Mouse (Mus musculus) stomach, postnatal 0 days (tissue): ENCODE data around the gene Ddx39. TPM values are rescaled to one million over a fixed set of nuclear protein-coding genes. Genes with fewer than 3 reads are reported as not detected.
A peak's percentile ranks its signal among the peaks of the same experiment; 100 is the strongest.

ENCODE experiments used
- ATAC-seq: fragments of 200-750 bp; cut with Nextera tagmentation; 2 replicates; pipeline ENCODE4 v1.8.0; 2017; ENCODE audit not compliant: low FRiP score, low TSS enrichment
- DNase-seq: peaks from one replicate; pipeline ENCODE4 v3.0.0-alpha.2; 2016; ENCODE audit warnings: low spot score
- H3K27ac ChIP-seq: fragments of 300-500 bp; sonication (generic); replicated peaks from 2 replicates; pipeline ENCODE4 v1.5.1; 2014; ENCODE audit warnings: mild to moderate bottlenecking, control low read depth
- H3K27me3 ChIP-seq: fragments of 300-500 bp; sonication (generic); 2 replicates; pipeline ENCODE4 v1.6.1; 2014; ENCODE audit warnings: low read length; ENCODE audit not compliant: control insufficient read depth, insufficient read depth
- H3K36me3 ChIP-seq: fragments of 300-500 bp; sonication (generic); 2 replicates; pipeline ENCODE4 v1.6.1; 2014; ENCODE audit warnings: low read length, mixed read lengths; ENCODE audit not compliant: control insufficient read depth, insufficient read depth
- H3K4me1 ChIP-seq: fragments of 300-500 bp; sonication (generic); replicated peaks from 2 replicates; pipeline ENCODE4 v1.6.1; 2014; ENCODE audit warnings: antibody characterized with exemption; ENCODE audit not compliant: control insufficient read depth, insufficient read depth
- H3K4me2 ChIP-seq: fragments of 300-500 bp; sonication (generic); replicated peaks from 2 replicates; pipeline ENCODE4 v1.6.1; 2014; ENCODE audit warnings: low read depth, mild to moderate bottlenecking, control low read depth, moderate library complexity
- H3K4me3 ChIP-seq: fragments of 300-500 bp; sonication (generic); 2 replicates; pipeline ENCODE4 v1.5.1; 2014; ENCODE audit warnings: low read depth, low read length, control low read depth
- H3K9ac ChIP-seq: fragments of 300-500 bp; sonication (generic); 2 replicates; pipeline ENCODE4 v1.6.1; 2014; ENCODE audit warnings: mild to moderate bottlenecking, low read length, control low read depth, mixed read lengths
- H3K9me3 ChIP-seq: fragments of 300-500 bp; sonication (generic); 2 replicates; pipeline ENCODE4 v1.6.1; 2016; ENCODE audit warnings: low read length; ENCODE audit not compliant: control insufficient read depth
- CTCF ChIP-seq: IDR thresholded peaks from 2 replicates; pipeline ENCODE4 v1.5.1; 2016; ENCODE audit warnings: antibody characterized with exemption, low read depth, mild to moderate bottlenecking, moderate library complexity
- EP300 ChIP-seq: optimal IDR thresholded peaks from 2 replicates; pipeline ENCODE3; 2016; ENCODE audit warnings: antibody characterized with exemption
- WGBS: fragments of 180-500 bp; shearing (Covaris S2); extraction: QIAGEN DNeasy Blood & Tissue Kit; methylation state at CpG from one replicate; pipeline ENCODE4 v1.1.7; 2014; 5-methylcytosine and 5-hydroxymethylcytosine counted together
- polyA plus RNA-seq: library from polyadenylated mRNA; unstranded; fragments of >200 nt; fragmentation: Nextera tagmentation; extraction: Ambion mirVana; gene quantifications from 2 replicates; pipeline ENCODE4 v1.2.1, GENCODE M21; 2015

Ddx39 gene
- polyA plus RNA-seq, 1 experiment from 2014 or later: 86.6 TPM

DNA sequence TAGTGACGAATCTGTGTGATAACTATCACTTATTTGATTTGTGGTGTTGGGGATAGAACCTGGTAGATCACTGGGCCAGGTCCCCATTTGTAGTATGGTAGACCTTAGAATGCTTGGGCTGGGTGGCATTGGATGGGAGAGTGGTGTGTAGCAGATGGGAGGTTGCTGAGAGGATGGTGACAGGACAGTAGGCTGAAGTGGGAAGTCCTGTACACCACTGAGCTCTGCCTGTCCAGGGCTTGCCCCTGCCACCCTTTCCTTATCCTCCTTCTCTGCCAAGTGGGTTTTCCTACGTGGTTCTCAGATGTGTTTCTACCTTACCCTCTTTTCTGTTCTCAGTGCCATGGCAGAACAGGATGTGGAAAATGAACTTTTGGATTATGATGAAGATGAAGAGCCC, 4.1 kb downstream of the Ddx39 start:
- Histone ChIP-seq H3K4me3 (no peak overlapping the region), H3K9ac (no peak overlapping the region), H3K9me3 (no peaks in the 10 kb centered on the region), H3K27ac (no peak overlapping the region), H3K4me2 (no peak overlapping the region), H3K27me3 (no peaks in the 10 kb centered on the region), H3K4me1 (no peaks in the 10 kb centered on the region), H3K36me3 (peaks cover 38% of the 10 kb centered on the region)
- DNase-seq (no peak), ATAC-seq (no peak)
- no peak for TF ChIP-seq EP300
- TF ChIP-seq CTCF: no peak
- WGBS: 82% methylated on average over 2 of the region's 2 CpGs

DNA sequence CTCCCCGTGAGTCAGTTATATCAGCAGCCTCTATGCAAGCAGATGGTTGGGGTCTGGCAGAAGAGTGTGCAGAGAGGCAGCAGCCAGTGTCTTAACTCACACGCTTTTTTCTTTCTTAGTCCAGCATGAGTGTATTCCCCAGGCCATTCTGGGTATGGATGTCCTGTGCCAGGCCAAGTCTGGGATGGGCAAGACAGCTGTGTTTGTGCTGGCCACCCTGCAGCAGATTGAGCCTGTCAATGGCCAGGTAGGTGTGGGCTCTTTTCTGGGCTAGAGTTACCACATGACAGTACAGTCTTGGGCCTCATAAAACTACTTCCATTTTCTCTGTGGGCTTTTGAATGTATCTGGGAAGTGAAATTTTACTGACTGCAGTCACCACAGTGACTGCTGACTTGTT, 4.7 kb downstream of the Ddx39 start:
- Histone ChIP-seq H3K9me3 (no peaks in the 10 kb centered on the region), H3K9ac (no peak overlapping the region), H3K4me1 (no peaks in the 10 kb centered on the region), H3K27me3 (no peaks in the 10 kb centered on the region), H3K4me3 (no peak overlapping the region), H3K36me3 (peaks cover 43% of the 10 kb centered on the region), H3K4me2 (no peak overlapping the region), H3K27ac (no peak overlapping the region)
- DNase-seq (no peak), ATAC-seq (no peak)
- WGBS: 88% methylated on average over 2 of the region's 2 CpGs
- TF ChIP-seq CTCF: no peak
- TF ChIP-seq EP300: no peak

DNA sequence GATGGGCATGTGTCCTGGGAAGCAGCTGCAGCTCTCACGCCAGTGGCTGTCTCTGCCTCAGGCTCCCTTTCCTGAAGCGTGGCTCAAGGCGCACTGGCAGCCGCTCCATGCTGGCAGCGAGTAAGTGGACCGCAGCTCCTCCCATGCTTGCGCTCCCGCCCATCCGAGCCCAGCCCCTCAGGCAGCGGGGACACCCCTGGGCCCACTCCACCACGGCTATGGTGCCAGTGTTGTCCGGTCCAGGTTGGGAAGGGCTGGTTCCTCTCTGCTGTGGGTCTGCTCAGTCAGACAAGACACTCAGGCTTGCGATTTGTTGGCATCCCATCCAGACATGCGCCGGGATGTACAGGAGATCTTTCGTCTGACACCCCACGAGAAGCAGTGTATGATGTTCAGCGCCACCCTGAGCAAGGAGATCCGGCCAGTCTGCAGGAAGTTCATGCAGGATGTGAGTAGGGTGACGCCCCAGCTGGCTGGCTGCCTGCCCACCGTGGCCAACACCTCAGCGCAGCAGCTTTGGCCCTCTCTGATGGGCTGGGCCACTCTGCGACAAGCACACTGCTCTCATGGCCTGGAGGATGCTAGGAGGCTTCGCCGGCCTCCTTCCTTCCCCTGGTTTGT, 6.5 kb downstream of the Ddx39 start:
- WGBS: 81% methylated on average over 25 of the region's 25 CpGs
- ATAC-seq (peak; percentile 16; the same call in 1 of the 2 replicates), DNase-seq (no peak)
- Histone ChIP-seq H3K4me2 (no peak overlapping the region), H3K9ac (no peak overlapping the region), H3K36me3 (peaks cover 46% of the 10 kb centered on the region), H3K4me3 (no peak overlapping the region), H3K27me3 (no peaks in the 10 kb centered on the region), H3K4me1 (no peaks in the 10 kb centered on the region), H3K9me3 (no peaks in the 10 kb centered on the region), H3K27ac (peak overlapping the region; percentile 40; the same call in 1 of the 2 replicates)
- TF ChIP-seq CTCF (no peak), EP300 (no peak)

DNA sequence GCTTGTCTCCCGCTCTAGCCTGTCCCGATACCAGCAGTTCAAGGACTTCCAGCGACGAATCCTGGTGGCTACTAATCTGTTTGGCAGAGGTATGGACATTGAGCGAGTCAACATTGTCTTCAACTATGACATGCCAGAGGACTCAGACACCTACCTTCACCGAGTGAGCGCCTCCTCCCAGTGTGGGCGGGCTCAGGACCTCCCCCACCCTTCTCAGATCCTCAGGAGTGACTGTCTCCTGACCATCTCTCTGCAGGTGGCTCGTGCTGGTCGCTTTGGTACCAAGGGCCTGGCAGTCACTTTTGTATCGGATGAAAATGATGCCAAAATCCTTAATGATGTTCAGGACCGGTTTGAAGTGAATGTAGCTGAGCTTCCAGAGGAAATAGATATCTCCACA, 7.7 kb downstream of the Ddx39 start:
- Histone ChIP-seq H3K9me3 (no peaks in the 10 kb centered on the region), H3K4me3 (no peak overlapping the region), H3K36me3 (peaks cover 46% of the 10 kb centered on the region), H3K4me1 (no peaks in the 10 kb centered on the region), H3K9ac (no peak overlapping the region), H3K27ac (no peak overlapping the region), H3K4me2 (no peak overlapping the region), H3K27me3 (no peaks in the 10 kb centered on the region)
- TF ChIP-seq EP300: no peak
- TF ChIP-seq CTCF: no peak
- ATAC-seq (no peak), DNase-seq (no peak)
- WGBS: 87% methylated on average over 12 of the region's 12 CpGs

DNA sequence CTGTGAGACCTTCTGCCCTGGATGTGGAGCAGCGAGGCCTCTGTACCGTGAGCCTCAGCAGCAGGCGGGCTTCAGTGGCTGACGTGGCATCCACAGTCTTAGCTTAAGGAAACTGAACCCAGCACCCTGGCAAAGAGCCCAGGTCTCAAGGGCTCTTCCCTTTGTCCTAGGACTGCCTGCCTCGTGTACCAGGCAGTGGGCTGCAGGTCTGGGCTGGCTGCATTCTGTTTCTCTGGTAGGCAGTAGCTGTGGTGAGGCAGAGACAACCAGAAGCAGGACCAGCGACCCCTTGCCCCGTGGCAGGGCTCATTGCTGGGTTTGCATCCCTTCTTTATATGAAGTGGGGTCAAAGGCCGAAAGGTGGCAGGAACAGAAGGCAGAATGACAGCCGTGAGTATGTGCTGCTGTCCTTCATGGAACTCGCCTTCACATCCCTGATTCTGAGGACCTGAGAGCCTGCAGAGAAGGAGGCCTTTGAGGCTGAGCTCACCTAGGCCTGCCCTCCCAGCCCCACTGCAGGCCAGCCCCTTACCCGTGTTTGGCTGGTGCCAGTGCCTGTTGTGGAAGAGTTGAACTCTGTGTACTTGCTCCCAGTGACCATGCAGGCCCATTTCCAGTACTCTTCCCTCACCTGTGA, 8.6 kb downstream of the Ddx39 start:
- Histone ChIP-seq H3K36me3 (peaks cover 46% of the 10 kb centered on the region), H3K4me3 (no peak overlapping the region), H3K9ac (no peak overlapping the region), H3K4me2 (no peak overlapping the region), H3K27me3 (no peaks in the 10 kb centered on the region), H3K27ac (no peak overlapping the region), H3K4me1 (no peaks in the 10 kb centered on the region), H3K9me3 (no peaks in the 10 kb centered on the region)
- DNase-seq (no peak), ATAC-seq (no peak)
- no peak for TF ChIP-seq EP300
- TF ChIP-seq CTCF: no peak
- 76% methylated on average over 11 of the region's 11 CpGs for WGBS
